ENCODE assay signal across 21 mouse cellular contexts in the genomic region with DNA sequence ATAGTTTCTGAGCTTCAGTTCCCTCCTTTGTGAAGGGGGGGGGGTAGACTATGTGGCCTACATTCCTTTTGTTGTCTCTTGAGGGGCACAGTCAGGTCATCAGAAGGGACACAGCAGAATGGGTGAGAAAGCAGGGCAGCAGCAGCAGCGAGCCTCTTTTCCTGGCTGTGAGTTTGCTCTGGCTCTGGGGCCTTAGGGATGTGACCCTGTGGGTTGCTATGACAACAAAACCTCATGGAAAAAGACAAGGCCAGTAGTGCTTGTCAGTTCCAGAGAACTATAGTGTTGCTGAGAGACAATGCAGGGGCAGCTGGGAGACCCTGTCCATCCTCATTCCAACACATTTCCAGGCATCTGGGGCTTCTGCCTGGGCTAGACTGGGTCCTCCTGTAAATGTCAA.
DNase-seq lines count a peak whose midpoint lies in the region; ATAC-seq and TF ChIP-seq lines count a peak whose summit lies in the region.
"Had no signal": no experiment of that assay in that cellular context is flagged by ENCODE, and none has a peak within 500 bp of the region (broad histone marks: within the 10 kb centered on the region; RNA-seq: fewer than 3 reads in every experiment).

No protein-coding gene starts in this region.

- H3K27me3 ChIP-seq in forebrain, embryonic 14.5 days (replicated peaks; ENCODE audit: control insufficient read depth, insufficient read depth, low read length): no peaks in the 10 kb centered on the region
- peaks cover 10% of the 10 kb centered on the region; the same call in 1 of the 2 replicates for H3K27me3 ChIP-seq in forebrain, embryonic 13.5 days
- H3K27me3 ChIP-seq in midbrain, embryonic 11.5 days (ENCODE audit: control insufficient read depth, insufficient read depth, low read length): no peaks in the 10 kb centered on the region
- H3K27me3 ChIP-seq in midbrain, embryonic 15.5 days (replicated peaks): no peaks in the 10 kb centered on the region
- no peaks in the 10 kb centered on the region for H3K27me3 ChIP-seq in liver, postnatal 0 days (ENCODE audit: insufficient read depth, low read length)
- H3K27me3 ChIP-seq: embryonic facial prominence, embryonic 15.5 days; liver, embryonic 13.5 days; neural tube, embryonic 12.5 days had no signal

- no peak for TF ChIP-seq CTCF in liver, postnatal 0 days (IDR thresholded peaks at IDR 0.05; ENCODE audit: low read depth)

- 18% methylated on average over 1 of the region's 1 CpGs for WGBS in forebrain, embryonic 14.5 days
- WGBS in forebrain, embryonic 13.5 days: 13% methylated on average over 1 of the region's 1 CpGs
- 13% methylated on average over 1 of the region's 1 CpGs for WGBS in midbrain, embryonic 11.5 days
- 0% methylated on average over 1 of the region's 1 CpGs for WGBS in midbrain, embryonic 15.5 days
- 29% methylated on average over 1 of the region's 1 CpGs for WGBS in liver, postnatal 0 days (ENCODE audit: insufficient replicate concordance)

- DNase-seq in forebrain, embryonic 14.5 days (ENCODE audit: low spot score): peak; percentile 19
- no peak for DNase-seq in midbrain, embryonic 11.5 days (ENCODE audit: low spot score, missing footprints)
- DNase-seq in embryo, embryonic 11 days: peak; percentile 57
- peak; percentile 61 for DNase-seq in retina, embryonic 14.5 days (ENCODE audit: low spot score)
- DNase-seq in thymus, postnatal 10 days (ENCODE audit: low spot score in 2 of 2): no peak
- no peak for DNase-seq in liver, postnatal 0 days
- DNase-seq: cerebellum, adult 11-12 months; cerebellum, postnatal 14 days; forebrain, postnatal 0 days; gastrocnemius, postnatal 25 days; heart, postnatal 36 days; kidney, adult 18-20 months; liver, embryonic 13.5 days; lung, embryonic 14.5 days; thymus, postnatal 25 days had no signal

- no peak overlapping the region for H3K4me3 ChIP-seq in forebrain, embryonic 14.5 days (ENCODE audit: low read depth, low read length)
- H3K4me3 ChIP-seq in forebrain, embryonic 13.5 days: no peak overlapping the region
- H3K4me3 ChIP-seq in midbrain, embryonic 11.5 days (ENCODE audit: low read depth, low read length): no peak overlapping the region
- no peak overlapping the region for H3K4me3 ChIP-seq in midbrain, embryonic 15.5 days
- no peak overlapping the region for H3K4me3 ChIP-seq in liver, postnatal 0 days (ENCODE audit: low read depth, low read length)
- H3K4me3 ChIP-seq: embryonic facial prominence, embryonic 15.5 days; left cerebral cortex, adult 2 months; liver, embryonic 13.5 days; neural tube, embryonic 12.5 days had no signal

- no peaks in the 10 kb centered on the region for H3K9me3 ChIP-seq in forebrain, embryonic 14.5 days (replicated peaks; ENCODE audit: control insufficient read depth, low read length)
- H3K9me3 ChIP-seq in forebrain, embryonic 13.5 days (replicated peaks): no peaks in the 10 kb centered on the region
- H3K9me3 ChIP-seq in midbrain, embryonic 11.5 days (ENCODE audit: control insufficient read depth, low read length): no peaks in the 10 kb centered on the region
- no peaks in the 10 kb centered on the region for H3K9me3 ChIP-seq in midbrain, embryonic 15.5 days
- no peaks in the 10 kb centered on the region for H3K9me3 ChIP-seq in liver, postnatal 0 days (ENCODE audit: low read length)
- H3K9me3 ChIP-seq: embryonic facial prominence, embryonic 15.5 days; liver, embryonic 13.5 days; neural tube, embryonic 12.5 days had no signal

- TF ChIP-seq EP300 in liver, postnatal 0 days (IDR thresholded peaks at IDR 0.05; ENCODE audit: low read depth): no peak

- 0 out of 2 replicates have a peak, but pooled peaks cover 6% of the 10 kb centered on the region for H3K4me1 ChIP-seq in forebrain, embryonic 14.5 days (ENCODE audit: control insufficient read depth, insufficient read depth, low read length)
- H3K4me1 ChIP-seq in forebrain, embryonic 13.5 days: no peaks in the 10 kb centered on the region
- peaks cover 12% of the 10 kb centered on the region for H3K4me1 ChIP-seq in midbrain, embryonic 11.5 days (ENCODE audit: control insufficient read depth, insufficient read depth, low read length)
- H3K4me1 ChIP-seq in midbrain, embryonic 15.5 days: peaks cover 10% of the 10 kb centered on the region
- no peaks in the 10 kb centered on the region for H3K4me1 ChIP-seq in liver, postnatal 0 days (ENCODE audit: insufficient read depth)
- H3K4me1 ChIP-seq: embryonic facial prominence, embryonic 15.5 days; liver, embryonic 13.5 days; neural tube, embryonic 12.5 days had no signal

- ATAC-seq in forebrain, embryonic 14.5 days: no peak
- ATAC-seq in forebrain, embryonic 13.5 days: no peak
- peak; percentile 80 for ATAC-seq in midbrain, embryonic 11.5 days (ENCODE audit: low FRiP score)
- no peak for ATAC-seq in midbrain, embryonic 15.5 days (replicated peaks)
- no peak for ATAC-seq in liver, postnatal 0 days
- ATAC-seq: forebrain, postnatal 0 days; inflammation-experienced regulatory T-cells, adult 6 months had no signal

- no peaks in the 10 kb centered on the region for H3K36me3 ChIP-seq in forebrain, embryonic 14.5 days (ENCODE audit: control insufficient read depth, insufficient read depth, low read length)
- no peaks in the 10 kb centered on the region for H3K36me3 ChIP-seq in forebrain, embryonic 13.5 days (ENCODE audit: poor library complexity, severe bottlenecking)
- no peaks in the 10 kb centered on the region for H3K36me3 ChIP-seq in midbrain, embryonic 11.5 days (ENCODE audit: control insufficient read depth, insufficient read depth, low read length)
- H3K36me3 ChIP-seq in midbrain, embryonic 15.5 days (replicated peaks): no peaks in the 10 kb centered on the region
- no peaks in the 10 kb centered on the region for H3K36me3 ChIP-seq in liver, postnatal 0 days (replicated peaks; ENCODE audit: insufficient read depth, low read length)
- H3K36me3 ChIP-seq: embryonic facial prominence, embryonic 15.5 days; liver, embryonic 13.5 days; neural tube, embryonic 12.5 days had no signal

- no peak overlapping the region for H3K9ac ChIP-seq in forebrain, embryonic 14.5 days (ENCODE audit: low read length)
- no peak overlapping the region for H3K9ac ChIP-seq in forebrain, embryonic 13.5 days
- H3K9ac ChIP-seq in midbrain, embryonic 11.5 days (ENCODE audit: low read length): no peak overlapping the region
- H3K9ac ChIP-seq in midbrain, embryonic 15.5 days: no peak overlapping the region
- H3K9ac ChIP-seq in liver, postnatal 0 days (replicated peaks): no peak overlapping the region
- H3K9ac ChIP-seq: embryonic facial prominence, embryonic 15.5 days; forebrain, postnatal 0 days; liver, embryonic 13.5 days; lung, embryonic 14.5 days; neural tube, embryonic 12.5 days had no signal

- no peak overlapping the region for H3K4me2 ChIP-seq in forebrain, embryonic 14.5 days (ENCODE audit: low read length)
- no peak overlapping the region for H3K4me2 ChIP-seq in forebrain, embryonic 13.5 days
- H3K4me2 ChIP-seq in midbrain, embryonic 11.5 days: no peak overlapping the region
- H3K4me2 ChIP-seq in midbrain, embryonic 15.5 days: no peak overlapping the region
- no peak overlapping the region for H3K4me2 ChIP-seq in liver, postnatal 0 days (ENCODE audit: low read depth, low read length)
- H3K4me2 ChIP-seq: embryonic facial prominence, embryonic 15.5 days; liver, embryonic 13.5 days; lung, embryonic 14.5 days; neural tube, embryonic 12.5 days had no signal

- H3K27ac ChIP-seq in forebrain, embryonic 14.5 days (ENCODE audit: low read depth, low read length): no peak overlapping the region
- no peak overlapping the region for H3K27ac ChIP-seq in forebrain, embryonic 13.5 days
- H3K27ac ChIP-seq in midbrain, embryonic 11.5 days (ENCODE audit: low read depth, low read length): no peak overlapping the region
- no peak overlapping the region for H3K27ac ChIP-seq in midbrain, embryonic 15.5 days
- no peak overlapping the region for H3K27ac ChIP-seq in liver, postnatal 0 days (ENCODE audit: low read depth)
- H3K27ac ChIP-seq: embryonic facial prominence, embryonic 15.5 days; left cerebral cortex, adult 2 months; liver, embryonic 13.5 days; neural tube, embryonic 12.5 days had no signal

Comparison
In these comparisons a context has a peak if more than half of its experiments do, and no peak if none do; other contexts are left out.
1. DNase-seq: peak in forebrain, embryonic 14.5 days (single experiment), embryo, embryonic 11 days (single experiment) and retina, embryonic 14.5 days (single experiment); none in midbrain, embryonic 11.5 days (single experiment), thymus, postnatal 10 days (0 of 2) and liver, postnatal 0 days (single experiment).